Mouse (Mus musculus): ENCODE data around the gene Cdc5l.
"Not testable (repeated sequence)": the region's sequence is repeated elsewhere in the genome, so short reads cannot be mapped to it uniquely, and the experiment has no call there.

GRCm38 (mm10) chr17:45411617-45412016, 21.9 kb downstream of the Cdc5l start:
- TF ChIP-seq FLI1 (IDR thresholded peaks at IDR 0.05; ENCODE audit: low read length); GATA1 (IDR thresholded peaks at IDR 0.05; ENCODE audit: borderline replicate concordance, low read length): not testable (repeated sequence)
